Mouse (Mus musculus) cortical plate, adult 2 months (tissue): Measurements from ENCODE around the gene Rasal2. TPM values are rescaled to one million over a fixed set of nuclear protein-coding genes. Genes with fewer than 3 reads are reported as not detected.
A peak's percentile ranks its signal among the peaks of the same experiment; 100 is the strongest.

Experiments
- H3K27ac ChIP-seq: fragments of 200-500 bp; 2 replicates; pipeline ENCODE4 v1.5.1; 2012; ENCODE audit warnings: low read length, control low read depth, inconsistent platforms; ENCODE audit not compliant: insufficient read depth
- H3K4me1 ChIP-seq: fragments of 200-500 bp; 2 replicates; pipeline ENCODE4 v1.6.1; 2011; ENCODE audit warnings: low read length; ENCODE audit not compliant: control insufficient read depth, insufficient read depth
- H3K4me3 ChIP-seq: fragments of 200-500 bp; 2 replicates; pipeline ENCODE4 v1.5.1; 2011; ENCODE audit warnings: mild to moderate bottlenecking, low read length, control low read depth; ENCODE audit not compliant: insufficient read depth
- CTCF ChIP-seq: fragments of 200-500 bp; IDR thresholded peaks from 2 replicates; pipeline ENCODE4 v1.5.1; 2011; ENCODE audit warnings: mild to moderate bottlenecking, control low read depth, low read length; ENCODE audit not compliant: insufficient read depth; ENCODE audit errors: extremely low read depth
- POLR2A ChIP-seq: fragments of 200-500 bp; IDR thresholded peaks from 2 replicates; pipeline ENCODE4 v1.6.1; 2011; ENCODE audit warnings: mild to moderate bottlenecking, low read length, control low read depth; ENCODE audit not compliant: insufficient read depth; ENCODE audit errors: extremely low read depth
- polyA plus RNA-seq: library from polyadenylated mRNA; depleted of rRNA; stranded (reverse); fragments of >200 nt; gene quantifications from 2 replicates; pipeline ENCODE4 v1.2.3, GENCODE M21; 2012

Gene Rasal2
- polyA plus RNA-seq, 1 experiment, result 28.4 TPM

DNA sequence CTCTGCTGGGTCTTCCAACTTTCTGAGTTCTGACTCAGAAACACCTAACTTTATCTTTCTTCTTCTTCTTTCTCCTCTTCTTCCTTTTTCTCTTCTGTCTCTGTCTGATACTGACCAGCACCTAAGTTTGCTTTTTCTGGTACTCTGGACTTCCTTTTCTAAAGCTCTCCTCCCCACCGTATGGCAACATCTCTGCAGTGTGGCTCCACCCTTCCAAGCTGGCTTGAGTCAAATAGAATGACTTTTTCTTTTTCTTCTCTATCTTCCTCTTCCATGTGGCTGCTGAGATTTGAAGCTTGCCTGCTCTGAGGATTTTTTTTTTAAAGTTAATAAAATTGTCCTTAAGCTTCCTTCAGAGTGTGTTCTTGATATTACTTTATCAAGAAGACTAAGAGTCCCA lies 115.3 kb downstream of the Rasal2 start:
- Histone ChIP-seq H3K4me3 (no peak overlapping the region), H3K27ac (no peak overlapping the region), H3K4me1 (no peaks in the 10 kb centered on the region)
- TF ChIP-seq CTCF (no peak), POLR2A (no peak)

DNA sequence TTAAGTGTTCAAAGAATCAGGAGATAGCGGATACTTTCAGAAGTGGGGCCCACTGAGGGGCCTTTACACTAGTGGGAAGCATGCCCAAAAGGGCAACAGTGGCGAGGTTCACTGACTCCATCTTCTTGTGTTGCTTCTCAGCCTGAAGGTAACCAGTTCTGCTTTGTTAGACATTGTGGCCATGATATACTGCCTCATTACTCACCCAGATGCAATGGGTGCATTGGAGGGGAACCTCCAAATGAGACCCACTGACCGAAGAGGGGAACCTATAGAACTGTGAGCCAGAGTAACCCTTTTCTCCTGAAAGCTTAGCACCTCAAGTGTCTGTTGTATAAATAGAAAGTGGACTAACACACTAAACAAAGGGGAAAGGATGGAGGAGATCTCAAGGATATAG lies 116.5 kb downstream of the Rasal2 start:
- Histone ChIP-seq H3K4me1 (no peaks in the 10 kb centered on the region; the same call in 1 of the 2 replicates), H3K27ac (no peak overlapping the region), H3K4me3 (no peak overlapping the region)
- TF ChIP-seq CTCF (no peak), POLR2A (no peak)

DNA sequence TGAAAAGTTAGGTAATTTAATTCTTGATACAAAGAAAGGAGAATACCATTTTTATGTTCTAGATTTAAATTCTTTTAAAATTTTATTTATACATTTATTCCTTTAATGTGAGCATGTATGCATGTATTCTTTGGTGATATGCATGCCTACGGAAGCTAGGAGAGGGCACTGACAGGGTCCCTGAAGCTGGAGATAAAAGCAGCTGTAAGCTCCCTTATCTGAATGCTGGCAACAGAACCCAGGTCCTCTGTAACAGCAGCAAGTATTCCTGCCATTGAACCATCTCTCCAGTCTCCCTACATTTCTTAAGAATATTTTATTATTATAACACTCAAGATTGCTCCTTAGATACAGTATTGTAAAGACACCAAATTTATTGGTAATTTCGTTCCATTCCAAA lies 122.2 kb downstream of the Rasal2 start:
- H3K27ac ChIP-seq, result no peak overlapping the region
- H3K4me1 ChIP-seq, result no peaks in the 10 kb centered on the region; the same call in 1 of the 2 replicates
- TF ChIP-seq CTCF (no peak), POLR2A (no peak)
- no peak overlapping the region for H3K4me3 ChIP-seq

DNA sequence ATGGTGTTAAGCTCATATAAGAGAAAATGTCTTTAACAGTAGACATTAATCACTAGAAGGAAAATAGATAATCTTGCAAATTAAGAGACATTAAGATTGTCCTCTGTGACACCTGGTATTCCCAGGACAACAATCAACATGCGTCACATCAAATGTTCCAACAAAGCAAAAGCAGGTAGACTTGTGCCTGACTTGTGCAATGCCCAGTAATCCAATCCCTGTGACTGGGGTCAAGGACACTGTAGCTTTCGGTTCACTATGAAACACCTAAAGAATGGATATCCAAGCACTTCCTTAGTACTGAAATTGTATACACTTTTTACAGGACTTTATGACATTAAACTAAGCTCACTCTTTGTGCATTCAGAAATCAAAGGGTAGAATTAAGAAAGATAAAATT lies 123.1 kb downstream of the Rasal2 start:
- no peak for TF ChIP-seq POLR2A
- no peak for TF ChIP-seq CTCF
- H3K27ac ChIP-seq, result no peak overlapping the region
- no peaks in the 10 kb centered on the region; the same call in 1 of the 2 replicates for H3K4me1 ChIP-seq
- no peak overlapping the region for H3K4me3 ChIP-seq

DNA sequence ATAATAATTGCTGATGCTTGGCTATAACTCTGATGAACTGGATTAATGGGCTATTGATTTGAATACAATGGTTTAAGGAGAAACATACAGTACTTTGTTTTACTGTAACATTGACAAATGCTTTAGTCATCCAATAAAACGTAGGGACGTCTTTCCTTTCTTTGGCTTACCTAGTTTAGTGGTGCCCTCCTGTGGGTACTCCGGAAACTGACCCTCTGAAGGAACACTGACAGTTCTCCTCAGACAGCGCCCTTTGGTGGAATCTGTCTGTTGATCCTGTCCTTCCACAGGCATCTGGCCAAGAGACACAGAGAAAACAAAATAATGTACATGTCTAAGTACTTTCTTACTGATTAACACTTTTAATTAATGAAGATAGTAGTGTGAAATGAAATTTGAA lies 125.8 kb downstream of the Rasal2 start:
- H3K4me1 ChIP-seq, result no peaks in the 10 kb centered on the region; the same call in 1 of the 2 replicates
- TF ChIP-seq POLR2A (no peak), CTCF (peak; percentile 36)
- H3K27ac ChIP-seq, result no peak overlapping the region
- no peak overlapping the region for H3K4me3 ChIP-seq

DNA sequence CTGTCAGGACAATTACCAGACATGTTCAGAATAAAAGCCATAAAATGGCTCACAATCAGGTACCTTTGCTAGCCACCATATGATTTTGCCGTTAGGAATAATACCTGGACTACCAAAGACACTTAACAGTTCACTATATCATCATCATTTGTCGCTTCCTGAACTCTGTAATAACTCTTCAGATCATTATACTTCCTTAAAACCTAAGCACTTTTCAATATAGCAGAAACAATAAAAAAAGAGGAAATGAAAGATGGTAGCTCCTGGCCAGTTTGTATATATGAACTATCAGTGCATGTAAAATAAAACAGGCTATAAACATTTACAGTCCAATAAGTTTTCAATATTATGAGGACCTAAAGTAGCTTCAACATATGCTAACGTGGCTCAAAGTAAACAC lies 127.0 kb downstream of the Rasal2 start:
- TF ChIP-seq CTCF, result no peak
- TF ChIP-seq POLR2A, result no peak
- H3K4me3 ChIP-seq, result no peak overlapping the region
- H3K27ac ChIP-seq, result no peak overlapping the region
- no peaks in the 10 kb centered on the region for H3K4me1 ChIP-seq

DNA sequence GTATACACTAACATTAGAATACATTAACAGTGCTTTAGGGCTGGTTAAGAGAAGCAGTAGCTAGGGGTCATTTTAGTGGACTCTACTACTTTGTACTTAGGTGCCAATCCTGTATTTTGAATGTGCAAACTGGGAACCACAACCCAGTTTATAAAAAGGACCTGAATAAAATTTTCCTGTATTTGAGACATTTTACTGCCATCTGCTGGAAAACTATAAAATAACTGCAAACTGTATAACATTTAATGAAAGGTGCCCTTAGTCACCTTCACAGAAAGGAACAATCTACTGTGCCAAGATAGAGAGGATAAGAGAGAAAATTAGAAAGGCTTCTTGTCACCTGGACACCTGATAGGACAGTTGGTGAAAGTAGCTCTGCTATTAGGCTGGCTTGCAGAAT lies 131.6 kb downstream of the Rasal2 start:
- H3K4me1 ChIP-seq, result peaks cover 1% of the 10 kb centered on the region; the same call in 1 of the 2 replicates
- TF ChIP-seq POLR2A (no peak), CTCF (no peak)
- H3K4me3 ChIP-seq, result no peak overlapping the region
- no peak overlapping the region for H3K27ac ChIP-seq

DNA sequence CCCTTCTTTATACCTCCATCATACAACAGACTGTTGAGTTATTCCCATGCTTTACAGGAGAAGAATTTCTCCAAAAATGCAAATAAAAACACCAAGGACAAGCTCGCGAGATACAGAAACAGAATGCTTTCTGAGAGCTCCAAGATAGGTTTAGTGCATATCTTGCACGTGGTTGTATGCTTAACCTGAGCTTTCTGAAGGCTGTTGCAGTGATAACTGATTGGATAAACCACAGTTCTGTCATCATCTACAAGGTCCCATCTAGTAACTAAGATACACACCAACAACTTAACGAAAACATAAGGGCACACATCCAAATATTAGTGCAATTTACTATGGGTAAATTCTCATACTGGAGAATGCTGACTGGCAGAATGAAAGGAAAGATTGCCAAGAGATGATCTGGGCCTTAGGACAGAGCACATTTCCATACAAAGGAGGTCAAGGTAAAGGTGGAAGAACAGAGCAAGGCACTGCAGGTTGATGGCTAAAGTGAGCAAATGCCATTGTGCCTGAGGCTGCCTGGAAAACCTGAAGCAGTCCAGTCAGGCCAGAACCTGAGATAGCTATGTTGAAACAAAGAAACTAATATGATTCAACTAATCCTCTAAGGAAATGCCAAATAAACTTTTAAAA lies 136.6 kb downstream of the Rasal2 start:
- Histone ChIP-seq H3K27ac (no peak overlapping the region), H3K4me1 (peaks cover 1% of the 10 kb centered on the region; the same call in 1 of the 2 replicates), H3K4me3 (no peak overlapping the region)
- TF ChIP-seq CTCF (no peak), POLR2A (no peak)

DNA sequence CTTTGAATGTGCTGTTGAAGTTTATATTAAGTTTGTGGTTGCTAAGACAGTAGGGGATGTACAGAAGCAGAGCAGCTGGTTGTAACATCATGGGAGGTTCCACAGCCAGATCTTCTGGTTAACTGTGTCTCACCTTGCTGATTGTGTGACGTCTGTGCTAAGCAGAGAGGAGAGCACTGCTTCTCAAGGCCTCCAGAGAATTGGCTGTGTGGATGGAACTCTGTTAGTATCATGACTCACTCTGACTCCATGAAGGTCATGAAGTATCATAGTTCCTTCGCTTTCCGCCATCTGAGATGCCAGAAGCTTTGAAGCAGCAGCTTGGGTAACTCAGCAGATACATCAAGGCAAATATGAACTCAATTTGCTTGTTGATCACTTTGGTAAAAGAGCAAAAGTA lies 144.5 kb downstream of the Rasal2 start:
- no peak overlapping the region for H3K4me3 ChIP-seq
- no peak overlapping the region for H3K27ac ChIP-seq
- peaks cover 3% of the 10 kb centered on the region for H3K4me1 ChIP-seq
- TF ChIP-seq CTCF, result no peak
- TF ChIP-seq POLR2A, result no peak

DNA sequence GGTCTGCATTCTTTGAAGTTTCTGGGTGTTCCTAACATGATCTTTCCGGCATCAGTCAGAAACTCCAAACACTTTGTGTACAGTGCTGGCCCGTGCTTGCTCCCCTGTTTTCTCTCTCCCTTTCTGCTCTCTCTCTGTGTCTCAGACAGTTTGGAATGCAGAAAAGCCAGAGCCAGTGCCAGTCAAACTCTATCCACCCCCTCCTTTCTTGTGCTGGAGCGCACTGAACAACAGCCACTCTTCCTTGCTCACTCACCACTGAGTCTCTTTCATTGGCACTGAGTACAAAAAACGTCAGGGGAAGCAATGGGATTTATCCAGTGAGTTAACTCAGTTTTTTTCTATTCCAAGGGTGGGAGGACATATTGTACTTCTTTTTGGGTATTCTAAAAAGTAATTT lies 155.8 kb downstream of the Rasal2 start:
- no peak overlapping the region for H3K27ac ChIP-seq

DNA sequence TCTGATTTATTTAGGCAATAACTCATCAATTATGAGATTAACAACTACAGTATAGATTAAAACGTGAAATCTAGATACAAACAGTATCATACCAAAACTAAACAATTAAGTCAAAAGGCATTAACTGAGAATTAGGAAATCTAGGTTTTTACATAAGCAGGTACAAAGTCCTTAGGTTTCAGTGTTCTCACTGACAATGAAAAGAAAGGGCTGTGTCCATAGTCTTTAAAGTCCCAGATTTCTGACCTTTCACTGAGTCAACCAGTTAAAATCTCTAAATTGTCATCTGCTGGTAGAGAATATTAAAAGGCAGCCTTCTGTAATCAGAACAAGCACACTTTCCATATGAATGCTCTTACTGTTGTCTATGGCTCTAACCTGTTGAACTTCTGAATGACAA lies 156.6 kb downstream of the Rasal2 start:
- TF ChIP-seq CTCF (no peak), POLR2A (no peak)
- Histone ChIP-seq H3K27ac (no peak overlapping the region), H3K4me3 (no peak overlapping the region), H3K4me1 (peaks cover 4% of the 10 kb centered on the region; the same call in 1 of the 2 replicates)

More for the DNA sequence above, 155.8 kb downstream of the Rasal2 start:
- TF ChIP-seq CTCF (no peak), POLR2A (peak; percentile 19; the same call in 1 of the 2 replicates)
- Histone ChIP-seq H3K4me1 (peaks cover 4% of the 10 kb centered on the region; the same call in 1 of the 2 replicates), H3K4me3 (no peak overlapping the region)
